Mouse (Mus musculus): Measurements from ENCODE around the gene Stxbp5.

Gene Stxbp5

GRCm38 (mm10) chr10:9857850-9858249 is 43.0 kb downstream of the Stxbp5 start:
- no peak for DNase-seq (ENCODE audit: low spot score)

DNA sequence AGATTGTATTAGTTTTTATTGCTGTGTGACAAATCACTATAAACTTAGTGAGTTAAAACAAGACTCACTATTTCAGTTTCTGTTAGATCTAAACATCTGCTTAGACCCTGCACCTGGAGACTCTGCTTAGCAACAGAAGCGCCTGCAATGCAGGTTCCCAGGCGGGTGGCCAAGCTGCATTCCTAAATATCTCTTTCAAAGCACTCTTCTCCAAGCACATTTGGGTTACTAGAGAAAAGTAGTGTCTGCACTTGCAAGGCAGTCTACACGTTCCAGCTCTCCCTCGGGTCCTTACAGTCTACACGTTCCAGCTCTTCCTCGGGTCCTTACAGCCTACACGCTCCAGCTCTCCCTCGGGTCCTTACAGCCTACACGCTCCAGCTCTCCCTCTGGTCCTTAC is 44.1 kb downstream of the Stxbp5 start:
- DNase-seq (ENCODE audit: low spot score), result no peak

DNA sequence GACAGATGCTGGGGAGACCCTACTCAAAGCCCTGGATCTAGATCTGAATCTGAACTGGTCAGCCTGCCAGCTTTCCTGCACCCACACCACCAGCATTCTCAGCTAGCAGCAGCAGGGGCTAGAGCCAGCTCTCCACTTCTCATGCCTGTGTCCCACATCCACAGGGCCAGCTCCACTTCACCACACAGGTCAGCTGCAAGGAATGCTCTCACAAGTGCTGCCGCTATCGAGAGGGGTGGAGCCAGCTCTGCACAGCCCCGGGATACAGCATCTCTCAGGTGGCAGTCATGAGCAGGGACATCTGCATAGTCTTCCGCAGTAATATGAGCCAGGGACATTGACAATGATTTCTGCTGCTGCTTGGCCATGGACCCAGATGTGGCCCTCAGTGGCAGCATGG is 54.5 kb downstream of the Stxbp5 start:
- no peak for DNase-seq (ENCODE audit: low spot score)

- no peak for DNase-seq (ENCODE audit: low spot score)
Observed at GRCm38 (mm10) chr10:9839408-9839807, 61.5 kb downstream of the Stxbp5 start.

- DNase-seq (ENCODE audit: low spot score), result no peak
Observed at GRCm38 (mm10) chr10:9834986-9835385, 65.9 kb downstream of the Stxbp5 start.

GRCm38 (mm10) chr10:9832937-9833336 is 67.9 kb downstream of the Stxbp5 start:
- no peak for DNase-seq (ENCODE audit: low spot score)

- DNase-seq (ENCODE audit: low spot score), result no peak
Observed at GRCm38 (mm10) chr10:9829744-9830143, 71.1 kb downstream of the Stxbp5 start.

DNA sequence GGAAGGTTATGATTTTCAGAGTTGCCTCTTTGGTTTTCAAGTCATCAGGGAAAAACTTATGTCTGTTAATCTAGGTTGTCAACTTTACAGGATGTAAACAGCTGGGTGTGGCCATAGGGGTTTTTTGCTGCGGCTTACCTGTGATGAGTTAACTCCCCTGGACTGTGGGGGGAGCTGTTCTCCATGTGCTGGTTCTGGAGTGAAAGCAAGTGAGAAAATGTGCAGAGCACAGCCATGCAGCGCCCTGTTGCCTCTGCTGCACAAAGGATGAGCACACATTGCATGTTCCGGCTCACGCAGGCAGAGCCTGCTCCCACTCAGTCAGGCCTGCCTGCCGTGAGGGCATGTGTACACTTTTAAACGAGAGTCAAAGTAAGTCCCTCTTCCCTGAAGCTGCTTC is 79.6 kb downstream of the Stxbp5 start:
- DNase-seq (ENCODE audit: low spot score), result no peak

DNA sequence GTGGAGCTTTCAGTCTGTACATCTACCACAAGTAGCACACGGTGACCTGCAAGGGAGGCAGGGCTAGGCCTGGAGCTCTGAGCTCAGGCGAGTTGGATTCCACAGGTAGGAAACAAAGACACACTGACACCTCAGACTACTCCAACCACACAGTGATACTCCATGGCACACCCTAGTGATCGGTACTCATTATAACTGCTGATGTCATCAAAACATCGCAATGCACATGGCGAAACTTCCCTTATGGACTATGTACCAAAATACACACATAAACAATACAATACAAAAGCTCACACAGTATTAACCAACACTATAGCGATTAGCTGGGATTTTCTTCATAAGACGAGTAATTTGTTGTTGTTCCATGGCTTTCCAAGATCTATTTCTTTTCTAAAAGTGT is 82.3 kb downstream of the Stxbp5 start:
- DNase-seq (ENCODE audit: low spot score), result no peak

DNA sequence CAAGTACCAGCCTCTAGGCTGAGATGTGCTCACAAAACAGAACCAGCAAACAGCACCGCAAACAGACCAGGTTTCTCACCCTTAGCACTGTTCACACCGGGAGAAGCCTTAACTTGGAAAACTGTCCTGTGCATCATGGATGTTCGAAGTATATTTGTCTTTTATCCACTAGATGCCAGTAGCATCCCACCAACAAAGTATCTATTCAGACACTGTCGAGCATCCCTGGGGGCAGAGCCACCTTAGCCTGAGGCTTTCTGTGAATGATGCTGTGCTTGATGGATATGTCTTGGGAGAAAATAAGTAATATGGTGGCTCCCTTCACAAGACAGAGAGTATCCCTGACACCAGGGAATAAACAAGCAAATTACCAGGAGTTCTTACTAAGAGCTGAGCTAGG is 87.0 kb downstream of the Stxbp5 start:
- DNase-seq (ENCODE audit: low spot score), result peak; percentile 24

GRCm38 (mm10) chr10:9807596-9807995 is 93.3 kb downstream of the Stxbp5 start:
- DNase-seq (ENCODE audit: low spot score), result no peak

DNA sequence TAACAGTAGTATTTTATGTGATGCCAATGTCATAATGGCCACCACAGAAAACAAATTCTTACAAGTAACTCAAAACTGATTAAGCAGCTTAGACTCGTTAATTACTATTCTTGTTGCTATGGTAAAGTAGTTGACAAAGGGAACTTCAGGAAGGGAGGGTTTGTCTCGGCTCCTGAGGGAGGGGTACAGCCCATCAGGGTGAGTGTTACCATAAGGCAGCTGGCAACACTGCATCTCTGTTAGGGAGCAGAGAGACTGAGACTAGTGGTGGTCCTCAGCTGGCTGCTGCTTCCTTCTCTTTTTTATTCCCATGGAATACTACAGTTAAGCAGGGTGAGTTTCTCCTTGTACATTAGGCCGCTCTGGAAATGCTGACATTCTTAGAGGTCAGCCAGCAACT is 95.5 kb downstream of the Stxbp5 start:
- DNase-seq (ENCODE audit: low spot score), result no peak

GRCm38 (mm10) chr10:9803126-9803525 is 97.8 kb downstream of the Stxbp5 start:
- DNase-seq (ENCODE audit: low spot score), result no peak

DNA sequence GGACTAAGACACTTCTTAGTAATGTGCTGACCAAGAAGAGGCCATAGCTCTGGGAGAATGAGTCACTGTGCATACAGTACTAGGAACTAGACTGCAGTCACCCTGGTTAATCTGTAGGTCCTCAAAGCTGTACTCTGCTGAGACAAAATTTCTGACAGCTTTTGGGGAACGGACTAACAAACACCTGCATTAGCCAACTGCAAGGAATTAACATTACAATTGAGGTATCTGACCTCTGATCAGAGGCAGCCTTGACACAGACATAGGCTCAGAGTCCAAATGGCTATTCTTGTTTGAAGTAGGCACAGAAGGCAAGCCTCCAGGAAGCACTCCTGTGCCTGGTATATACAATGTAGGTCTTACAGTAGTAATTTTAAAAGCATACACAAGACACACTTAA is 99.3 kb downstream of the Stxbp5 start:
- DNase-seq (ENCODE audit: low spot score), result no peak

DNA sequence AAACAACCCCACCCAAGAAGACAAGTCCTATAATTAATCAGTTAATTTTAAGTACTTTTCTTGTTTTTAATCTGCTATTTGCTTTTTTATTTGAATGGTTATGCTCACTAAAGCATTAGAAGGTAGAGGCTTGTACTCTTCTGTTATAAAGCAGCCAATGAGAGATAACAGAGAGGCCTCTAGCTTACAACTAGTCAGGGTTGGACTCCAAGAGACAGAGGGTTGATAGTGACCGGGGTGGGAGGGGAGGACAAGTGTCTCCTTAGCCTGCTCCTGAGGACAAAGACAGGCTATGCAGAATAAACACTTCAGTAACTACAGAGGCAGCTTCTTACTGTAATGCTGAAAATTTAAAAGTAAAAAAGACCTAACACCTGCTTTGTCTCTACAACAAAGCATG is 101.8 kb downstream of the Stxbp5 start:
- no peak for DNase-seq (ENCODE audit: low spot score)

DNA sequence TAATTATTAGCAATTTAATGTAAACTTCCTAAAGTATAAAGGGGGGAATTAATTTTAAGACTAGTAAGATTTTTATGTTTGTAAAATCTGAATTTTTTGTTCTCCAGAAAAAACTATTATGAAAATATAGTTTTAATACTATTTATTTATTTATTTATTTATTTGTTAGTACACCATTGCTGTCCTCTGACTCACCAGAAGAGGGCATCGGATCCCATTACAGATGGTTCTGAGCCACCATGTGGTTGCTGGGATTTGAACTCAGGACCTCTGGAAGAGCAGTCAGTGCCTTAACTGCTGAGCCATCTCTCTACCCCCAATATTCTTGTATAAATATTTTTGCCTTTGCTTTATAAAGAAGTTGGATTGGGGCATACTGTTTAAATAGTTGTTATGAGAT is 104.5 kb downstream of the Stxbp5 start:
- DNase-seq (ENCODE audit: low spot score), result no peak

- no peak for DNase-seq (ENCODE audit: low spot score)
Observed at GRCm38 (mm10) chr10:9794429-9794828, 106.5 kb downstream of the Stxbp5 start.

GRCm38 (mm10) chr10:9790947-9791346 is 109.9 kb downstream of the Stxbp5 start:
- DNase-seq (ENCODE audit: low spot score), result no peak

GRCm38 (mm10) chr10:9786461-9786860 is 114.4 kb downstream of the Stxbp5 start:
- DNase-seq (ENCODE audit: low spot score), result no peak

DNA sequence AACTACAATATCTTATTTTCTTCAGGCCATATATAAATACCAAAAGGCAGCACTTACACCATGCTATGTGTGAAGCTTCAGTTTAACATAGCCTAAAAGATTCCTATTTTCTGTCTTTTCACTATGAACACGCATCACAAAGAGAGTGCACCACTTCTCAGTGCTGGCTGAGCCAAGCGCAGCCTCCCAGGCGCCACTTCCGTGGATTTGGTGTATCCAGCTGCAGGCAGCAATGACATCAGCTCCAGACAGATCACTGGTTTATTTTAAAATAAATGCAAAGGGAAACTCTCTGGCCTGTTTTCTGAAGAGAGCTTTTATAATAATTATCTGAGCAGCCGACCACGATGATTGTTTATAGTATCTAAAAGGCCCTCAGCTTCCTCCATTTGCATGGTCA is 115.2 kb downstream of the Stxbp5 start:
- DNase-seq (ENCODE audit: low spot score), result no peak

DNA sequence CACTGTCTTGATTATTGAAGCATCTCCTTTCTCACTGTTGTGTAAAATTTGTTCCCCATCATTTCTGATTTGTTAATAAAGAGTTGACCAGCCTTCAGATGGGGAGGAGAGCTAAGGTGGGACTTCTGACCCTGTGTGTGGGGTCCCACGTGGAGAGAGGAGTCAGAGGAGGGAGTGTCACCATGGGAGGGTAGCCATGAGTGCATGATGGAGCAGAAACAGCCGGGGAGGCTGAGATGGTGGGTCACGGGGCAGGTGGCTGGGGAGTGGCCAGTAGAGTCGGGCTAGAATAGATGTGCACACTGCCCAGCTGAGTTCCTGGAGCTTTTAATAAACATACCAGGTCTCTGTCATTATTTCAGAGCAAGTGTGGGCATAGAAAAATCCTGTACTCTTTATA is 121.0 kb downstream of the Stxbp5 start:
- DNase-seq (ENCODE audit: low spot score), result no peak

GRCm38 (mm10) chr10:9770261-9770660 is 130.6 kb downstream of the Stxbp5 start:
- DNase-seq (ENCODE audit: low spot score), result no peak

DNA sequence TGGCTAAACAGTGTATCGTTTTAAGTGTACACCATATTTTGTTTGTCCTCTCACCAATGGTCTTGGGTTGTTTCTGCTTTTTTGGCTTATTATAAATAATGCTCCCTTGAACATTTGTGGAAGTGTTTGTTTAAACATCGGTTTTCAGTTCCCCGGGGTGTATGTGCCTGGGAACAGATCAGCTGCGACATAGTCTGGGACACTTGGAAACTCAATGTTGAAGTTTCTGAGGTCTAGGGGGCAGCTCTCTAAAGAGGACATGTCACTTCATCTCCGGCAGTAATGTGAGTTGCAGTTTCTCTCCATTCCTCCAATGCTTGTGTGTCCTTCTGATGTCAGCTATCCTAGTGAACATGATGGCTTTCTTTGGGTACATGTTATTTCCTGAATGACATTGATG is 137.0 kb downstream of the Stxbp5 start:
- no peak for DNase-seq (ENCODE audit: low spot score)

DNA sequence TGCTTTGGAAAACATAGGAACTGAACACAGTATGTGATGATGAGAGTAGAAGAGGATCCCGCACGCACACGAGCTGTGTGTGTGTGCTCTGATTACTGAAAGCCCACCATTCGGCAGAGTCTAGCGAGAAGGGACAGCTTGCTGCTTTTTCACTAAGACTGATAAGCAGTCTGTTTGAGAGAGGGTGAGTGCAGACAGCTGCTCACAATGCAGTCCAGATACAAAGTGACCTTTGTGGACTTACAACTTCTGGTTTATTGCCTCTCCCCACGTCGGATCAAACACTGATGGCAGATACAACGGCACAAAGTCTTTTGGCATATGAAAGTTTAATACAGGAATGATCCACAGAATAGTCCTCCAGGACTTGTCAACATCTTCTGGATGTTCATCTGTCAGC is 140.6 kb downstream of the Stxbp5 start:
- DNase-seq (ENCODE audit: low spot score), result no peak

- DNase-seq (ENCODE audit: low spot score), result no peak
Observed at GRCm38 (mm10) chr10:9756546-9756945, 144.3 kb downstream of the Stxbp5 start.
